Mouse (Mus musculus): ENCODE results near the gene Irak3.

Irak3 gene

DNA sequence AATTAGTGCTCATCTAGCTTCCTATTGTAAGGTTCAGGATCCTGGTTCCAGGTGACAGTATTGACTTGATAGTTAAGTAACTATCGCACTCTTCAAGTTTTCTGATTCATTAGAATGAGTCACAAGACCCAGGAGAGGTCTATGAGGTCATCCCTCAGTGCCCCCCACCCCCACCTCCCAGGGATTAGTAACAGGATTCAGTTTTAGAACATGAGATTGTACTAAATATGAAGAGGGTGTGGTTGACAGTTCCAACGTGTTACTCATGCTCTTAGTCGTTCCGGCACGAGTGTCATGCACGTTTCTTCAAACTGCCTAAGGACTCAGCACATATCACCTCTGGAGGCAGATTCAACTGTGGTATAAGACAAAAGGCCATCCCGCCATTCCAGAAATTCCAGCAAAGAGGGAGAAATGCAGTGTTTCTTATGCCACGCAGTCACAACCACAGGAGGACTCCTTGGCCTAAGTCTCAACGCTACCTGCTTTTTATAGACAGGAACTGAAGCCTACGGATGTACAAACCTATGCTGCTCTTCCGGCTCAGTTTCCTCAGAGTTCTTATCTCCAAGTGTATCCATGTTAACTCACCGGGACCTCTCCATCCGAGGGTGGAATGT, 2.8 kb upstream of the Irak3 start:
- in situ Hi-C loops (cut with MboI, MseI), result loop anchor here (10.0 kb wide), 1 partner anchor 90 kb away; the partner anchor contains the start of gene Helb

DNA sequence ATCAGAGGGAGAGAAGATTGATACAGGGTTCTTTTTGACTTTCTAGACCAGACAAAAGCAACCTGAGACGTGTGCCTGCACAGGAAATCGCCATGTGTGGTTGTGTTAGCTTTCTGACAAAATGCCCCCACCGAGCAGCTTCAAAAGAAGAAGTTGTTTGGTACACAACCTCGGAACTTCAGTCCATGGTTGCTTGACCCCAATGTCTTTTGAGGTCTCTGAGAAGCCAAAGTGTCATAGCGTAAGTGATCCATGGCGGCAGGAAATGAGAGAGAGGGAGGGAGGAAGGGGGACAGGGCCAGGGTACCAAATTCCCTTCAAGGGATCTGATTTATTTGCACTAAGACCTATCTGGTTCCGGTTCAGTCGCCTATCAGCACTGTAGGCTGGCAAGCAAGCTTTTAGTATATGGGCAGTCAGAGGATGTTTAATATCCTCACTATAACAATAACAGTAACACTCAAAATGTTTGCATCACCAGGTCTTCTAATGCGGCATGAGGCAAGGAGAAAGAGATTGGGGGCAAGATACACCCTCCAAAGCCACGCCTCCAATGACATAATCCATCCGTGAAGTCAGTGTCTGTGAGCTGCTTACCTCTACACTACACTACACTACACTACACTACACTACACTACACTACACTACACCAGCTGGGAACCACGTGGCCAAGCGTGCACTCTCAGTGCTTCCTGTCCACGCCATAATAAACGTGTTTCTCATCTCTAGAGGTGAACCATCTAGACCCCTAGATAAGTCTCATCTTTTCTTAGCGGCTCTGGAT, 729 bp upstream of the Irak3 start:
- in situ Hi-C loops (cut with MboI, MseI), result loop anchor here (10.0 kb wide), 1 partner anchor 88 kb away; the partner anchor contains the start of gene Helb

DNA sequence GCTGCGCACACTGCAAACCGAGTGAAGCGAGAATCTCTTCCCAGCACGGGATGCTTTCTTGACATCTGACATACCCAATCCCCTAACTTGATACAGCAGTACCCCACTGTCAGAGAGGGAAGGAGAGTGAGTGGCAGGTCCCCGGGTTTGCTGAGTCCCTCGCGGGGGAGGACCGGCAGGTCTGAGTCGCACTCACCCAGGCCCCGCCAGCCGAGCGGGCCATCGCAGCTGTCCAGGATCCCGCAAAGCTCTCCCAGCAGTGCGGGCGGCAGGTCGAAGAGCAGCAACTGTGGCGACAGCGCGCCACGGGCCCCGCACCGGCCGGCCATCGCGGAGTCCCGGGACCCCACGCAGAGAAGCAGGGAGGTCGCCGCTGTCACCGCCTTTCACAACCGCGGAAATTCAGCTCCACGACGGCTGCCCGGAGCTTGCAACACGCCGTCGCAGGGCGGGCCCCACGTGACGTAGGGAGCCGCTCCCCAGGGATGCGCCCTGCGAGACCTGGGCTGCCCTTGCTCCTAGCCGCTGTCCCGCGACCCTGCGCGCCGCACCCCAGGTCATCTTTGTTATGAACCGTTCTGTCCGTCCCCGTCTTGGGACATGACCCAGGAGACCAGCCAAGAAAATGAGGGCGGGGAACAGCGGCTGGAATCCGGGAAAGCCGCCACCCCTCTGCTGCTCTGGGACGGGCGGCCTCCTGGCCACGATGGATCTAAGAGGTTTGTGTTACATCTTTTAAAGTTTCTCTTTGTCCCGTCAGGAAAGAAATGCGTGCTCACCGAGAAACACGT, 604 bp downstream of the Irak3 start, which contains the start of gene Tmbim4:
Gene Tmbim4 (plus strand): TSS at position 460 of the 791 bp plus-strand sequence.
- in situ Hi-C loops (cut with MboI, MseI), result loop anchor here (10.0 kb wide), 1 partner anchor 87 kb away; the partner anchor contains the start of gene Helb

GRCm38 (mm10) chr10:120197061-120197835, 4.7 kb downstream of the Irak3 start:
- in situ Hi-C loops (cut with MboI, MseI), result no loop called here

GRCm38 (mm10) chr10:120193255-120193654, 8.7 kb downstream of the Irak3 start:
- in situ Hi-C loops (cut with MboI, MseI), result no loop called here

DNA sequence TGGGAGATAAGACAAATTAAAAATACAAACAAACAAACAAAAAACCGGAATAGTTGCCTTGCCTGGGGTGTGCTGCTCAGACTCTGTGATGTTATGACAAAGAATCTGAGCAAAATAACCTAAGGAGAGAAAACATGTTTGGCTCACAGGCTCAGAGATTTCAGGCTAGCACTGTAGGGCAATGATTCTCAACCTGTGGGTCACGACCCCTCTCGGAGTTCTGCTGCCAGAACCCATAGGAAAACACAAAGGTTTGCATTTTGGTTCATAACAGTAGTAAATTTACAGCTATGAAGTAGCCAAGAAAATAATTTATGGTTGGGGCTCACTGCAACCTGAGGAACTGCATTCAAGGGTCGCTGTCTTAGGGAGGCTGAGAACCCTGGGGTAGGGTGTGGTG, 9.7 kb downstream of the Irak3 start:
- in situ Hi-C loops (cut with MboI, MseI), result no loop called here

GRCm38 (mm10) chr10:120191165-120191564, 10.8 kb downstream of the Irak3 start:
- in situ Hi-C loops (cut with MboI, MseI), result no loop called here

DNA sequence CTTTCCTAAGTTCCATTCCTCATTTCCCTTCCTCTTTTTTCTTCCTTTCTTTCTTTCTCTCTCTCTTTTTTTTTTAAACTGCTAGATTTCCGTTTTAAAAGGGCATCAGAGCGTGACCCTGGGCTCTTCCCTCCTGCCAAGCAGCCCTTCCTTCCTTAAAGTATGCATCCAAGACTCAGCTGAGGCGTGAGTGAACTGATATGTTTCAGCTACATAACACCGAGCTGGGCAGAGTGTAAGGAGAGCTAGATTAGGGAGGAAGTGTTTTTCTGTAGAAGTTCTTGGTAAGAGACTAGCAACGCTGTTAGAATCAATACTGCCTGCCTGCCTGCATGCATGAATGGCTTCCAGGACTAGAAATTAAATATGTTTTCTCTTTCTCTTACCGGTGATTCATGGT, 12.1 kb downstream of the Irak3 start:
- in situ Hi-C loops (cut with MboI, MseI), result no loop called here

GRCm38 (mm10) chr10:120189276-120189675, 12.7 kb downstream of the Irak3 start:
- in situ Hi-C loops (cut with MboI, MseI), result no loop called here

- in situ Hi-C loops (cut with MboI, MseI), result no loop called here
Observed at GRCm38 (mm10) chr10:120188513-120188912, 13.4 kb downstream of the Irak3 start.

GRCm38 (mm10) chr10:120183342-120183741, 18.6 kb downstream of the Irak3 start:
- in situ Hi-C loops (cut with MboI, MseI), result no loop called here

- in situ Hi-C loops (cut with MboI, MseI), result no loop called here
Observed at GRCm38 (mm10) chr10:120182887-120183286, 19.0 kb downstream of the Irak3 start.

DNA sequence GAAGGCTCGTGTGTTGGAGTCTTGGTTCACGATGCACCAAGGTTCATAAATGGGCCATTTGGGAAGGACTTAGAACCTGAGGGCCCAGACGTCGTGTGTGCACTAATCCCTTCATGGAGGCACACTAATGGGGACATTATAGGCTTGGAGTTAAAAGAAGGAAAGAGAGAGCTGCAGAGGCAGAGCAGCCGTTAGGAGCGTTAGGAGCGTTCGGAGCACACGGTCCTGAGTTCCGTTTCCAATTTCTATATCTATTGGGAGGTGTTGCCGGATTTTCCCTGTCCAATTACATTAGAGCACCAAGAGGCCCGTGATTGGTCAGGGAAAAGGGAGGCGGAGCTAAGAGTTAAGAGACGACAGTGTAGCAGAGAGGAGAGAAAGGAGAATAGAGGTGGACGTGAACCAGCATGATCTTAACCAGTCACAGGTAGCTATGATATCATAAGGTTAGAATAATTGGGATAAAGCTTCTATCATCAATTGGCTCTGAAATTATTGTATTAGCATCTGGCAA, 27.7 kb downstream of the Irak3 start:
- in situ Hi-C loops (cut with MboI, MseI), result no loop called here

- in situ Hi-C loops (cut with MboI, MseI), result no loop called here
Observed at GRCm38 (mm10) chr10:120171340-120171739, 30.6 kb downstream of the Irak3 start.

GRCm38 (mm10) chr10:120170277-120170676, 31.7 kb downstream of the Irak3 start:
- in situ Hi-C loops (cut with MboI, MseI), result no loop called here

- in situ Hi-C loops (cut with MboI, MseI), result no loop called here
Observed at GRCm38 (mm10) chr10:120169841-120170240, 32.1 kb downstream of the Irak3 start.

GRCm38 (mm10) chr10:120169064-120169463, 32.9 kb downstream of the Irak3 start:
- in situ Hi-C loops (cut with MboI, MseI), result no loop called here

DNA sequence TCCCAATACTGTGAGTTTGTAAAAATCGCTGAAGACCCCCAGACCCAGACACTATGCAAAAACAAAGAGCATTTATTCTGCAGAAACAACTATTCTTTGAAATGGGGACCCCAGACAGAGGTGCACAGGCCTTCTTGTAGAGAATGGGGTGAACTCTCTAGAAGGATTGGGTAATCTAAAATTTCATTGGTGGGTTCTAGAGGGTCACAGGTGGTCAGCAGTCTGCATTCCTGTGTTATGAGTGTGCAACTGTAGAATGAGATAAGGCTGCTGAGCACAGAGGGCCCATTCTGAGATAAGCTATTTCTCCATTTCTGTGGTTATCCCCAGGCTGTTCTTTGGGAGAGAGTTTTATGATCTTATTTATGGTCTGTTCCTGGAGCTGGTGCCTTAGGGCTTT, 33.9 kb downstream of the Irak3 start:
- in situ Hi-C loops (cut with MboI, MseI), result no loop called here

DNA sequence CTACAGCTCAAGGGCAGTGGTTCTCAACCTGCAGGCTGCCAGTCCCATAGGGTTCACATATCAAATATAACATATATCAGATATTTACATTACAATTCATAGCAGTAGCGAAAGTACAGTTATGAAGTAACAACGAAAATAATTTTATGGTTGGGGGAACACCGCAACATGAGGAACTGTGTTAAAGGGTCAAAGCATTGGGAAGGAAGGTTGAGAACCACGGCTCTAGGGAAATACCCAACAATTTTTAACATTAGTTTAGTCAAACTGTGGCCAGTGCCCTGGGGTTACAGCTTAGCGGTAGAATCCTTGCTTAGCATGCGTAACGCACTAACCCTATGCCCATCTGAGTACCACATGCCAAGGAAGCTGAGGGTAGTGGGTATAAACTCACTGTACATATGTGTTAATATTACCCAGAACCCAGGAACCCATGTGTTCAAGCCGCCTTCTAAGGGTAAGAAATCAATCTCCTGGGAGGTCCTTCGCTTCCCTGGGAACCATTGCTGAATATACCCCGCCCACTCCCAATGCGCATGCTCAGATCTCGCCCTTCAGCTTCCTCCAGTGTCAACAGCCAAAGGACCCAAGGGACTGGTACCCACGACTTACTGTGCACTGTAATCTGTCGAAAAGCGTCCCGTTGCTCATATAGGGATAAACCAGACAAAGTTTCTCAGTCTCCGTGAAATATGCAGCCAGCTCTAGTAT, 36.0 kb downstream of the Irak3 start:
- in situ Hi-C loops (cut with MboI, MseI), result no loop called here
